Mouse (Mus musculus) liver, adult (tissue): ENCODE results near the gene Efna3.

Source experiments
- GATA4 ChIP-seq: IDR thresholded peaks from 2 replicates; pipeline ENCODE4 v1.6.1; 2014; ENCODE audit warnings: mild to moderate bottlenecking, low read length; ENCODE audit not compliant: insufficient replicate concordance

Gene Efna3

GRCm38 (mm10) chr3:89308089-89308488, 14.7 kb downstream of the Efna3 start:
- TF ChIP-seq GATA4 = no peak; the same call in 1 of the 2 replicates

GRCm38 (mm10) chr3:89305551-89306325, 17.0 kb downstream of the Efna3 start:
- no peak for TF ChIP-seq GATA4

- no peak for TF ChIP-seq GATA4
Measured at GRCm38 (mm10) chr3:89305105-89305504, 17.7 kb downstream of the Efna3 start.

GRCm38 (mm10) chr3:89304440-89304839, 18.3 kb downstream of the Efna3 start:
- no peak for TF ChIP-seq GATA4

GRCm38 (mm10) chr3:89300514-89300913, 22.3 kb downstream of the Efna3 start:
- no peak for TF ChIP-seq GATA4

- TF ChIP-seq GATA4 = peak; percentile 22; the same call in 1 of the 2 replicates
Measured at GRCm38 (mm10) chr3:89300071-89300470, 22.7 kb downstream of the Efna3 start.

GRCm38 (mm10) chr3:89299499-89299898, 23.3 kb downstream of the Efna3 start:
- no peak for TF ChIP-seq GATA4

- TF ChIP-seq GATA4 = no peak
Measured at GRCm38 (mm10) chr3:89298908-89299307, 23.9 kb downstream of the Efna3 start.

GRCm38 (mm10) chr3:89296761-89297396, 25.9 kb downstream of the Efna3 start:
- peak; percentile 51; the same call in 1 of the 2 replicates for TF ChIP-seq GATA4

GRCm38 (mm10) chr3:89295685-89296230, 27.0 kb downstream of the Efna3 start:
- TF ChIP-seq GATA4 = no peak

- TF ChIP-seq GATA4 = no peak
Measured at GRCm38 (mm10) chr3:89294195-89294594, 28.6 kb downstream of the Efna3 start.

- no peak for TF ChIP-seq GATA4
Measured at GRCm38 (mm10) chr3:89293247-89293918, 29.4 kb downstream of the Efna3 start.

GRCm38 (mm10) chr3:89292303-89292702, 30.5 kb downstream of the Efna3 start:
- no peak for TF ChIP-seq GATA4

- TF ChIP-seq GATA4 = no peak
Measured at GRCm38 (mm10) chr3:89291874-89292273, 30.9 kb downstream of the Efna3 start.

GRCm38 (mm10) chr3:89288503-89288928, 34.2 kb downstream of the Efna3 start:
- no peak for TF ChIP-seq GATA4

- peak; percentile 49; the same call in 1 of the 2 replicates for TF ChIP-seq GATA4
Measured at GRCm38 (mm10) chr3:89287286-89287685, 35.5 kb downstream of the Efna3 start.

- TF ChIP-seq GATA4 = no peak
Measured at GRCm38 (mm10) chr3:89285526-89285925, 37.2 kb downstream of the Efna3 start.
